Mouse (Mus musculus) left cerebral cortex, postnatal 25 days (tissue): Measurements from ENCODE around the gene Slx4. TPM values are rescaled to one million over a fixed set of nuclear protein-coding genes. Genes with fewer than 3 reads are reported as not detected.
A peak's percentile ranks its signal among the peaks of the same experiment; 100 is the strongest.
"Not testable (repeated sequence)": the region's sequence is repeated elsewhere in the genome, so short reads cannot be mapped to it uniquely, and the experiment has no call there.

ENCODE experiments used
- DNase-seq, 2 experiments: peaks; one replicate each; pipeline ENCODE4 v3.0.0; 2022; ENCODE audit warnings: low spot score in 2 of 2, mixed read lengths in 1 of 2
- intact Hi-C: fragments of 180-260 bp; cut with DNase I; formaldehyde crosslinking; loops from one replicate; pipeline ENCODE4 v1.15.1; 2025
- total RNA-seq, 2 experiments: library from RNA; stranded (reverse); gene quantifications; 2 replicates each; pipeline ENCODE4 v1.2.3; 2021

The Slx4 gene
- total RNA-seq: 10 to 100 TPM; 49.7 to 56.8 TPM

GRCm38 (mm10) chr16:4003489-4004398 lies at the start of gene Slx4:
Gene Slx4 (minus strand): TSS chr16:4003770.
- intact Hi-C loops: loop anchor here (2.0 kb wide), 1 partner anchor 95 kb away; the partner anchor contains the start of genes 1700037C18Rik and Cluap1
- DNase-seq: peak; percentile 96 to 98

- intact Hi-C loops: no loop called here
- no peak for DNase-seq
These were observed 49.0 kb upstream of the Slx4 start for GRCm38 (mm10) chr16:4052601-4053000.

- DNase-seq: no peak
- intact Hi-C loops: no loop called here
These were observed 42.0 kb upstream of the Slx4 start for GRCm38 (mm10) chr16:4045524-4045923.

GRCm38 (mm10) chr16:4044093-4044492 lies 40.5 kb upstream of the Slx4 start:
- intact Hi-C loops: no loop called here
- no peak for DNase-seq

GRCm38 (mm10) chr16:4041646-4042045 lies 38.1 kb upstream of the Slx4 start:
- intact Hi-C loops: no loop called here
- DNase-seq: no peak

GRCm38 (mm10) chr16:4040206-4040605 lies 36.6 kb upstream of the Slx4 start:
- intact Hi-C loops: no loop called here

GRCm38 (mm10) chr16:4037690-4038089 lies 34.1 kb upstream of the Slx4 start:
- intact Hi-C loops: no loop called here
- no peak for DNase-seq

More at GRCm38 (mm10) chr16:4040206-4040605, 36.6 kb upstream of the Slx4 start:
- no peak for DNase-seq

- intact Hi-C loops: no loop called here
- no peak for DNase-seq
These were observed 33.2 kb upstream of the Slx4 start, which contains the start of gene Dnase1 for GRCm38 (mm10) chr16:4036807-4037206. Gene Dnase1 (plus strand): TSS chr16:4036942.

- DNase-seq: no peak
- intact Hi-C loops: no loop called here
These were observed 32.0 kb upstream of the Slx4 start for GRCm38 (mm10) chr16:4035575-4035974.

GRCm38 (mm10) chr16:4034476-4034875 lies 30.9 kb upstream of the Slx4 start:
- no peak for DNase-seq
- intact Hi-C loops: no loop called here

GRCm38 (mm10) chr16:4033971-4034370 lies 30.4 kb upstream of the Slx4 start:
- no peak for DNase-seq
- intact Hi-C loops: no loop called here

GRCm38 (mm10) chr16:4032341-4032748 lies 28.8 kb upstream of the Slx4 start:
- intact Hi-C loops: no loop called here
- no peak for DNase-seq

- no peak for DNase-seq
- intact Hi-C loops: no loop called here
These were observed 28.1 kb upstream of the Slx4 start for GRCm38 (mm10) chr16:4031441-4032274.

- no peak for DNase-seq
- intact Hi-C loops: no loop called here
These were observed 26.9 kb upstream of the Slx4 start for GRCm38 (mm10) chr16:4030501-4030900.

- no peak for DNase-seq
- intact Hi-C loops: no loop called here
These were observed 25.8 kb upstream of the Slx4 start for GRCm38 (mm10) chr16:4029371-4029841.

GRCm38 (mm10) chr16:4027211-4027610 lies 23.6 kb upstream of the Slx4 start:
- DNase-seq: no peak
- intact Hi-C loops: no loop called here

- DNase-seq: no peak
- intact Hi-C loops: no loop called here
These were observed 23.1 kb upstream of the Slx4 start for GRCm38 (mm10) chr16:4026672-4027071.

- intact Hi-C loops: no loop called here
- DNase-seq: no peak
These were observed 19.1 kb upstream of the Slx4 start for GRCm38 (mm10) chr16:4022719-4023118.

GRCm38 (mm10) chr16:4021241-4021640 lies 17.7 kb upstream of the Slx4 start:
- intact Hi-C loops: no loop called here
- DNase-seq: no peak

GRCm38 (mm10) chr16:4017466-4017865 lies 13.9 kb upstream of the Slx4 start:
- DNase-seq, intact Hi-C loops: not testable (repeated sequence)
